Mouse (Mus musculus): ENCODE measurements around the gene C1s2. TPM values are rescaled to one million over a fixed set of nuclear protein-coding genes. Genes with fewer than 3 reads are reported as not detected.

C1s2 gene
- total RNA-seq (2023): not detected

GRCm38 (mm10) chr6:124635985-124636384 lies at the start of gene C1s2:
TSS of gene C1s2 (minus strand) at chr6:124636085.

GRCm38 (mm10) chr6:124662477-124663423 lies 26.9 kb upstream of the C1s2 start, which contains the start of gene Lpcat3:
TSS of gene Lpcat3 (plus strand) at chr6:124663027.

Other genes with a start within 250 kb of the C1s2 start
- 10 to 100 TPM; 39.0 to 39.5 TPM for gene Pex5, start 221.0 kb downstream of the C1s2 start, total RNA-seq (2023)
- gene Clstn3, start 171.3 kb downstream of the C1s2 start, total RNA-seq (2023): 1 to 10 TPM in 1 of 2 experiments, under 1 TPM in 1; 0.79 to 1.1 TPM
- 1 to 10 TPM; 7.1 to 9.7 TPM for gene C1rl, start 143.0 kb downstream of the C1s2 start, total RNA-seq (2023)
- gene C1ra, start 123.7 kb downstream of the C1s2 start, total RNA-seq (2023): 1 to 10 TPM; 5.0 to 6.0 TPM
- 1 to 10 TPM; 1.1 to 1.4 TPM for gene C1s1, start 93.7 kb downstream of the C1s2 start, total RNA-seq (2023)
- gene C1rb, start 65.8 kb downstream of the C1s2 start, total RNA-seq (2023): 1 to 10 TPM in 1 of 2 experiments, under 1 TPM in 1; 0.84 to 1.1 TPM
- 10 to 100 TPM; 40.9 to 54.4 TPM for gene Lpcat3, start 26.9 kb upstream of the C1s2 start, total RNA-seq (2023)
- gene Emg1, start 76.1 kb upstream of the C1s2 start, total RNA-seq (2023): 10 to 100 TPM; 71.1 to 73.2 TPM
- gene Phb2, start 76.3 kb upstream of the C1s2 start, total RNA-seq (2023): 100 to 1,000 TPM; 147 to 165 TPM
- gene Ptpn6, start 102.6 kb upstream of the C1s2 start, total RNA-seq (2023): 100 to 1,000 TPM; 496 to 510 TPM
- gene Grcc10, start 105.3 kb upstream of the C1s2 start, total RNA-seq (2023): 100 to 1,000 TPM; 177 to 186 TPM
- not detected for gene Gm45234, start 119.9 kb upstream of the C1s2 start, total RNA-seq (2023)
- gene Atn1, start 120.4 kb upstream of the C1s2 start, total RNA-seq (2023): 10 to 100 TPM; 23.7 to 25.1 TPM
- 1 to 10 TPM; 1.9 to 2.6 TPM for gene Eno2, start 133.6 kb upstream of the C1s2 start, total RNA-seq (2023)
- not detected for gene Lrrc23, start 143.6 kb upstream of the C1s2 start, total RNA-seq (2023)
- 10 to 100 TPM; 20.4 to 20.7 TPM for gene Spsb2, start 172.6 kb upstream of the C1s2 start, total RNA-seq (2023)
- gene Tpi1, start 178.2 kb upstream of the C1s2 start, total RNA-seq (2023): 100 to 1,000 TPM; 110 to 111 TPM
- 10 to 100 TPM; 58.5 to 64.1 TPM for gene Usp5, start 193.4 kb upstream of the C1s2 start, total RNA-seq (2023)
- 1 to 10 TPM; 1.2 to 3.8 TPM for gene Cdca3, start 193.5 kb upstream of the C1s2 start, total RNA-seq (2023)
- gene Gnb3, start 204.2 kb upstream of the C1s2 start, total RNA-seq (2023): not detected
- gene P3h3, start 221.7 kb upstream of the C1s2 start, total RNA-seq (2023): 1 to 10 TPM; 2.0 to 4.1 TPM
- 1 to 10 TPM; 1.8 to 2.3 TPM for gene Gpr162, start 227.9 kb upstream of the C1s2 start, total RNA-seq (2023)

Measured in monocyte, adult 59 days (primary cell).